13 mouse cellular contexts compared by ENCODE assay signal in genomic region chr12:88704159-88704846, GRCm38 (mm10). TPM values are rescaled to one million over a fixed set of nuclear protein-coding genes. Genes with fewer than 3 reads are reported as not detected.
A peak's percentile ranks its signal among the peaks of the same experiment; 100 is the strongest.
DNase-seq lines count a peak whose midpoint lies in the region; ATAC-seq lines count a peak whose summit lies in the region.
"Had no signal": no experiment of that assay in that cellular context is flagged by ENCODE, and none has a peak within 500 bp of the region (broad histone marks: within the 10 kb centered on the region; RNA-seq: fewer than 3 reads in every experiment).

No protein-coding gene starts in this region.

- 50% methylated on average over 10 of the region's 10 CpGs for WGBS in kidney, embryonic 15.5 days
- WGBS in embryonic facial prominence, embryonic 10.5 days = 63% methylated on average over 10 of the region's 10 CpGs
- WGBS in midbrain, embryonic 15.5 days = 39% methylated on average over 10 of the region's 10 CpGs

- H3K36me3 ChIP-seq in kidney, embryonic 15.5 days = no peaks in the 10 kb centered on the region
- no peaks in the 10 kb centered on the region for H3K36me3 ChIP-seq in embryonic facial prominence, embryonic 10.5 days (replicated peaks)
- no peaks in the 10 kb centered on the region for H3K36me3 ChIP-seq in midbrain, embryonic 15.5 days (replicated peaks)
- H3K36me3 ChIP-seq: heart, embryonic 12.5 days; hindbrain, embryonic 15.5 days; lung, embryonic 15.5 days had no signal

- no peak overlapping the region for H3K4me2 ChIP-seq in kidney, embryonic 15.5 days
- H3K4me2 ChIP-seq in midbrain, embryonic 15.5 days = no peak overlapping the region
- H3K4me2 ChIP-seq: heart, embryonic 12.5 days; hindbrain, embryonic 15.5 days; liver, embryonic 11.5 days; lung, embryonic 15.5 days had no signal

- ATAC-seq in kidney, embryonic 15.5 days (replicated peaks; ENCODE audit: low FRiP score) = no peak
- ATAC-seq in midbrain, embryonic 15.5 days (replicated peaks) = 0 out of 2 replicates have a peak, but pooled peaks have one; percentile 57

- no peaks in the 10 kb centered on the region for H3K27me3 ChIP-seq in kidney, embryonic 15.5 days
- no peaks in the 10 kb centered on the region for H3K27me3 ChIP-seq in embryonic facial prominence, embryonic 10.5 days (replicated peaks; ENCODE audit: low read depth, poor library complexity, severe bottlenecking)
- no peaks in the 10 kb centered on the region for H3K27me3 ChIP-seq in midbrain, embryonic 15.5 days (replicated peaks)
- H3K27me3 ChIP-seq: heart, embryonic 12.5 days; hindbrain, embryonic 15.5 days; lung, embryonic 15.5 days had no signal

- no peak overlapping the region for H3K4me3 ChIP-seq in kidney, embryonic 15.5 days (replicated peaks)
- no peak overlapping the region for H3K4me3 ChIP-seq in embryonic facial prominence, embryonic 10.5 days
- H3K4me3 ChIP-seq in midbrain, embryonic 15.5 days = no peak overlapping the region
- H3K4me3 ChIP-seq: heart, embryonic 12.5 days; hindbrain, embryonic 15.5 days; lung, embryonic 15.5 days had no signal

- DNase-seq in cerebellum, adult 9-10 months = peak; percentile 16
- no peak for DNase-seq in cerebellum, postnatal 4 days (ENCODE audit: low spot score in 2 of 2)
- peak; percentile 6 for DNase-seq in kidney, postnatal 10 days
- peak; percentile 9 for DNase-seq in embryonic facial prominence, embryonic 10.5 days (ENCODE audit: low spot score)
- DNase-seq in frontal cortex, postnatal 25 days (ENCODE audit: low spot score in 2 of 2) = no peak
- DNase-seq in layer of hippocampus, adult 9-11 months = no peak
- DNase-seq: thymus, postnatal 4 days had no signal

- no peak overlapping the region for H3K9ac ChIP-seq in kidney, embryonic 15.5 days
- H3K9ac ChIP-seq in midbrain, embryonic 15.5 days = no peak overlapping the region
- H3K9ac ChIP-seq: heart, embryonic 12.5 days; hindbrain, embryonic 15.5 days; lung, embryonic 15.5 days had no signal

- no peaks in the 10 kb centered on the region for H3K9me3 ChIP-seq in kidney, embryonic 15.5 days (replicated peaks)
- H3K9me3 ChIP-seq in embryonic facial prominence, embryonic 10.5 days = no peaks in the 10 kb centered on the region
- H3K9me3 ChIP-seq in midbrain, embryonic 15.5 days = no peaks in the 10 kb centered on the region
- H3K9me3 ChIP-seq: heart, embryonic 12.5 days; hindbrain, embryonic 15.5 days; lung, embryonic 15.5 days had no signal

- no peak overlapping the region for H3K27ac ChIP-seq in kidney, embryonic 15.5 days
- no peak overlapping the region for H3K27ac ChIP-seq in embryonic facial prominence, embryonic 10.5 days (replicated peaks)
- no peak overlapping the region for H3K27ac ChIP-seq in midbrain, embryonic 15.5 days
- H3K27ac ChIP-seq: hindbrain, embryonic 15.5 days; lung, embryonic 15.5 days had no signal

- no peaks in the 10 kb centered on the region for H3K4me1 ChIP-seq in kidney, embryonic 15.5 days
- H3K4me1 ChIP-seq in embryonic facial prominence, embryonic 10.5 days = no peaks in the 10 kb centered on the region; the same call in 1 of the 2 replicates
- peaks cover 4% of the 10 kb centered on the region; the same call in 1 of the 2 replicates for H3K4me1 ChIP-seq in midbrain, embryonic 15.5 days
- H3K4me1 ChIP-seq: heart, embryonic 12.5 days; lung, embryonic 15.5 days had no signal

RNA-seq across cellular contexts. Expression of gene Nrxn3, which starts 18.4 kb away (rescaled TPM):
- polyA plus RNA-seq in kidney, embryonic 15.5 days (2015; fragmentation: Nextera tagmentation; extraction: Ambion mirVana) = 3.8 and 5.3 TPM in 2 replicates
- polyA plus RNA-seq in embryonic facial prominence, embryonic 10.5 days (2016; fragmentation: Nextera tagmentation; extraction: Ambion mirVana) = 3.5 and 4.4 TPM in 2 replicates
- polyA plus RNA-seq in midbrain, embryonic 15.5 days (2015; fragmentation: Nextera tagmentation; extraction: Ambion mirVana) = 86.9 and 94.3 TPM in 2 replicates

Comparison
In these comparisons a context has a peak if more than half of its experiments do, and no peak if none do; other contexts are left out.
1. DNase-seq: peak in cerebellum, adult 9-10 months (single experiment), kidney, postnatal 10 days (single experiment) and embryonic facial prominence, embryonic 10.5 days (single experiment); none in cerebellum, postnatal 4 days (0 of 2), frontal cortex, postnatal 25 days (0 of 2) and layer of hippocampus, adult 9-11 months (single experiment).
2. RNA of gene Nrxn3, which starts 18.4 kb away (polyA plus RNA-seq): 86.9 to 94.3 TPM in midbrain, embryonic 15.5 days; 3.8 to 5.3 TPM in kidney, embryonic 15.5 days and 3.5 to 4.4 TPM in embryonic facial prominence, embryonic 10.5 days; every median in the first group is over 10 times any median in the second.